Mouse (Mus musculus): ENCODE results near the gene Ddx39b. TPM values are rescaled to one million over a fixed set of nuclear protein-coding genes. Genes with fewer than 3 reads are reported as not detected.
"Not testable (repeated sequence)": the region's sequence is repeated elsewhere in the genome, so short reads cannot be mapped to it uniquely, and the experiment has no call there.

Gene Ddx39b
- polyA plus RNA-seq, 1 experiment from 2014 or later, result 282 TPM

GRCm38 (mm10) chr17:35263523-35263883 is 22.0 kb downstream of the Ddx39b start:
- H3K27ac ChIP-seq (ENCODE audit: poor library complexity, severe bottlenecking), result no peak overlapping the region
- ATAC-seq (ENCODE audit: insufficient number of reproducible peaks, low FRiP score), result 0 out of 2 replicates have a peak, but pooled peaks have one; percentile 8
- H3K9ac ChIP-seq, result peak overlapping the region; percentile 71
- peaks cover 4% of the 10 kb centered on the region; the same call in 1 of the 2 replicates for H3K4me1 ChIP-seq (replicated peaks)
- H3K9me3 ChIP-seq (replicated peaks), result no peaks in the 10 kb centered on the region
- H3K27me3 ChIP-seq (replicated peaks), result peaks cover 69% of the 10 kb centered on the region
- peak overlapping the region; percentile 70 for H3K4me3 ChIP-seq
- H3K36me3 ChIP-seq, result no peaks in the 10 kb centered on the region
- WGBS, result under 1% methylated on average over 31 of the region's 31 CpGs
- peak overlapping the region; percentile 100 for H3K4me2 ChIP-seq

GRCm38 (mm10) chr17:35267399-35268086 is 26.0 kb downstream of the Ddx39b start:
- Histone ChIP-seq H3K9ac (no peak overlapping the region), H3K9me3 (replicated peaks) (no peaks in the 10 kb centered on the region), H3K27ac (ENCODE audit: poor library complexity, severe bottlenecking) (no peak overlapping the region), H3K4me3 (no peak overlapping the region), H3K4me1 (replicated peaks) (peaks cover 2% of the 10 kb centered on the region; the same call in 1 of the 2 replicates), H3K27me3 (replicated peaks) (peaks cover 49% of the 10 kb centered on the region), H3K36me3 (no peaks in the 10 kb centered on the region), H3K4me2 (no peak overlapping the region)
- 46% methylated on average over 1 of the region's 1 CpGs for WGBS
- no peak for ATAC-seq (ENCODE audit: insufficient number of reproducible peaks, low FRiP score)

- H3K9ac ChIP-seq, result no peak overlapping the region
- peaks cover 33% of the 10 kb centered on the region for H3K27me3 ChIP-seq (replicated peaks)
- ATAC-seq (ENCODE audit: insufficient number of reproducible peaks, low FRiP score), result no peak
- H3K4me3 ChIP-seq, result no peak overlapping the region
- 0 out of 2 replicates have a peak, but pooled peaks cover 5% of the 10 kb centered on the region for H3K9me3 ChIP-seq (replicated peaks)
- no peaks in the 10 kb centered on the region for H3K4me1 ChIP-seq (replicated peaks)
- H3K36me3 ChIP-seq, result no peaks in the 10 kb centered on the region
- H3K4me2 ChIP-seq, result no peak overlapping the region
- WGBS, result 21% methylated on average over 3 of the region's 3 CpGs
- H3K27ac ChIP-seq (ENCODE audit: poor library complexity, severe bottlenecking), result no peak overlapping the region
Observed at GRCm38 (mm10) chr17:35269653-35270347, 28.3 kb downstream of the Ddx39b start.

GRCm38 (mm10) chr17:35272249-35272648 is 30.7 kb downstream of the Ddx39b start:
- ATAC-seq (ENCODE audit: insufficient number of reproducible peaks, low FRiP score), result no peak
- H3K27ac ChIP-seq (ENCODE audit: poor library complexity, severe bottlenecking), result no peak overlapping the region
- WGBS, result 55% methylated on average over 3 of the region's 3 CpGs
- H3K9ac ChIP-seq, result no peak overlapping the region
- no peaks in the 10 kb centered on the region for H3K4me1 ChIP-seq (replicated peaks)
- H3K4me3 ChIP-seq, result no peak overlapping the region
- H3K9me3 ChIP-seq (replicated peaks), result 0 out of 2 replicates have a peak, but pooled peaks cover 5% of the 10 kb centered on the region
- H3K36me3 ChIP-seq, result no peaks in the 10 kb centered on the region
- no peak overlapping the region for H3K4me2 ChIP-seq
- H3K27me3 ChIP-seq (replicated peaks), result peaks cover 36% of the 10 kb centered on the region

GRCm38 (mm10) chr17:35274770-35275169 is 33.2 kb downstream of the Ddx39b start:
- H3K9me3 ChIP-seq (replicated peaks), result 0 out of 2 replicates have a peak, but pooled peaks cover 5% of the 10 kb centered on the region
- no peak overlapping the region for H3K4me3 ChIP-seq
- H3K27ac ChIP-seq (ENCODE audit: poor library complexity, severe bottlenecking), result no peak overlapping the region
- 5% methylated on average over 11 of the region's 11 CpGs for WGBS
- H3K4me1 ChIP-seq (replicated peaks), result no peaks in the 10 kb centered on the region
- H3K9ac ChIP-seq, result no peak overlapping the region
- peak; percentile 51; the same call in 1 of the 2 replicates for ATAC-seq (ENCODE audit: insufficient number of reproducible peaks, low FRiP score)
- no peaks in the 10 kb centered on the region for H3K36me3 ChIP-seq
- H3K4me2 ChIP-seq, result no peak overlapping the region
- peaks cover 39% of the 10 kb centered on the region for H3K27me3 ChIP-seq (replicated peaks)

GRCm38 (mm10) chr17:35276304-35276864 is 34.8 kb downstream of the Ddx39b start:
- ATAC-seq (ENCODE audit: insufficient number of reproducible peaks, low FRiP score), result no peak
- WGBS, result 16% methylated on average over 13 of the region's 13 CpGs
- H3K4me3 ChIP-seq, result no peak overlapping the region
- H3K9me3 ChIP-seq (replicated peaks), result 0 out of 2 replicates have a peak, but pooled peaks cover 5% of the 10 kb centered on the region
- no peaks in the 10 kb centered on the region for H3K36me3 ChIP-seq
- no peak overlapping the region for H3K9ac ChIP-seq
- no peak overlapping the region for H3K4me2 ChIP-seq
- H3K27ac ChIP-seq (ENCODE audit: poor library complexity, severe bottlenecking), result no peak overlapping the region
- no peaks in the 10 kb centered on the region for H3K4me1 ChIP-seq (replicated peaks)
- peaks cover 39% of the 10 kb centered on the region for H3K27me3 ChIP-seq (replicated peaks)

- Histone ChIP-seq H3K27ac (ENCODE audit: poor library complexity, severe bottlenecking) (no peak overlapping the region), H3K4me3 (no peak overlapping the region), H3K4me1 (replicated peaks) (no peaks in the 10 kb centered on the region), H3K27me3 (replicated peaks) (peaks cover 37% of the 10 kb centered on the region), H3K9me3 (replicated peaks) (0 out of 2 replicates have a peak, but pooled peaks cover 5% of the 10 kb centered on the region), H3K4me2 (no peak overlapping the region), H3K9ac (no peak overlapping the region), H3K36me3 (no peaks in the 10 kb centered on the region)
- WGBS, result 79% methylated on average over 8 of the region's 8 CpGs
- no peak for ATAC-seq (ENCODE audit: insufficient number of reproducible peaks, low FRiP score)
Observed at GRCm38 (mm10) chr17:35278049-35278448, 36.5 kb downstream of the Ddx39b start.

- Histone ChIP-seq H3K4me1 (replicated peaks) (no peaks in the 10 kb centered on the region), H3K4me3 (no peak overlapping the region), H3K27ac (ENCODE audit: poor library complexity, severe bottlenecking) (no peak overlapping the region), H3K27me3 (replicated peaks) (peaks cover 37% of the 10 kb centered on the region), H3K9me3 (replicated peaks) (no peaks in the 10 kb centered on the region), H3K4me2 (no peak overlapping the region), H3K9ac (no peak overlapping the region), H3K36me3 (no peaks in the 10 kb centered on the region)
- ATAC-seq (ENCODE audit: insufficient number of reproducible peaks, low FRiP score), result no peak
- 77% methylated on average over 13 of the region's 13 CpGs for WGBS
Observed at GRCm38 (mm10) chr17:35278957-35279688, 37.6 kb downstream of the Ddx39b start.

GRCm38 (mm10) chr17:35280276-35280675 is 38.7 kb downstream of the Ddx39b start:
- no peaks in the 10 kb centered on the region for H3K36me3 ChIP-seq
- H3K27me3 ChIP-seq (replicated peaks), result peaks cover 38% of the 10 kb centered on the region
- no peaks in the 10 kb centered on the region for H3K4me1 ChIP-seq (replicated peaks)
- H3K9ac ChIP-seq, result no peak overlapping the region
- no peak overlapping the region for H3K27ac ChIP-seq (ENCODE audit: poor library complexity, severe bottlenecking)
- no peak overlapping the region for H3K4me3 ChIP-seq
- no peaks in the 10 kb centered on the region for H3K9me3 ChIP-seq (replicated peaks)
- WGBS, result 74% methylated on average over 3 of the region's 3 CpGs
- ATAC-seq (ENCODE audit: insufficient number of reproducible peaks, low FRiP score), result no peak
- no peak overlapping the region for H3K4me2 ChIP-seq

GRCm38 (mm10) chr17:35285431-35285830 is 43.9 kb downstream of the Ddx39b start:
- H3K4me1 ChIP-seq (replicated peaks), result no peaks in the 10 kb centered on the region
- H3K27ac ChIP-seq (ENCODE audit: poor library complexity, severe bottlenecking), result no peak overlapping the region
- H3K36me3 ChIP-seq, result no peaks in the 10 kb centered on the region
- H3K4me3 ChIP-seq, result no peak overlapping the region
- H3K27me3 ChIP-seq (replicated peaks), result peaks cover 31% of the 10 kb centered on the region
- no peak overlapping the region for H3K4me2 ChIP-seq
- no peak overlapping the region for H3K9ac ChIP-seq
- no peaks in the 10 kb centered on the region for H3K9me3 ChIP-seq (replicated peaks)
- ATAC-seq (ENCODE audit: insufficient number of reproducible peaks, low FRiP score), result no peak

- H3K9me3 ChIP-seq (replicated peaks); H3K27ac ChIP-seq (ENCODE audit: poor library complexity, severe bottlenecking); H3K9ac ChIP-seq; H3K4me3 ChIP-seq; H3K4me1 ChIP-seq (replicated peaks); H3K27me3 ChIP-seq (replicated peaks); H3K36me3 ChIP-seq; ATAC-seq (ENCODE audit: insufficient number of reproducible peaks, low FRiP score); H3K4me2 ChIP-seq: not testable (repeated sequence)
- 3% methylated on average over 5 of the region's 5 CpGs for WGBS
Observed at GRCm38 (mm10) chr17:35295796-35296195, 54.2 kb downstream of the Ddx39b start.
